Mouse (Mus musculus) heart, postnatal 0 days (tissue): ENCODE measurements around the gene Upk2. TPM values are rescaled to one million over a fixed set of nuclear protein-coding genes. Genes with fewer than 3 reads are reported as not detected.
A peak's percentile ranks its signal among the peaks of the same experiment; 100 is the strongest.
"Not testable (repeated sequence)": the region's sequence is repeated elsewhere in the genome, so short reads cannot be mapped to it uniquely, and the experiment has no call there.

ENCODE experiments used
- ATAC-seq: fragments of 200-750 bp; cut with Nextera tagmentation; 2 replicates; pipeline ENCODE4 v1.8.0; 2017; ENCODE audit warnings: low read depth, moderate number of reproducible peaks, moderate library complexity; ENCODE audit not compliant: insufficient read depth
- DNase-seq: peaks from one replicate; pipeline ENCODE4 v3.0.0-alpha.2; 2016; ENCODE audit warnings: low spot score
- H3K27ac ChIP-seq: fragments of 300-500 bp; sonication (generic); 2 replicates; pipeline ENCODE4 v1.5.1; 2014; ENCODE audit warnings: low read depth, mild to moderate bottlenecking
- H3K27me3 ChIP-seq: fragments of 300-500 bp; sonication (generic); 2 replicates; pipeline ENCODE4 v1.6.1; 2014; ENCODE audit warnings: low read length, mixed read lengths; ENCODE audit not compliant: control insufficient read depth, insufficient read depth
- H3K36me3 ChIP-seq: fragments of 300-500 bp; sonication (generic); replicated peaks from 2 replicates; pipeline ENCODE4 v1.6.1; 2014; ENCODE audit warnings: low read length, mixed read lengths; ENCODE audit not compliant: control insufficient read depth, insufficient read depth
- H3K4me1 ChIP-seq: fragments of 300-500 bp; sonication (generic); 2 replicates; pipeline ENCODE4 v1.6.1; 2014; ENCODE audit warnings: antibody characterized with exemption; ENCODE audit not compliant: control insufficient read depth, insufficient read depth
- H3K4me2 ChIP-seq: fragments of 300-500 bp; sonication (generic); 2 replicates; pipeline ENCODE4 v1.6.1; 2014; ENCODE audit warnings: low read depth, mild to moderate bottlenecking, low read length, moderate library complexity
- H3K4me3 ChIP-seq: fragments of 300-500 bp; sonication (generic); 2 replicates; pipeline ENCODE4 v1.5.1; 2014; ENCODE audit warnings: low read depth, low read length
- H3K9ac ChIP-seq: fragments of 300-500 bp; sonication (generic); replicated peaks from 2 replicates; pipeline ENCODE4 v1.6.1; 2014; ENCODE audit warnings: low read depth, low read length, mixed read lengths
- H3K9me3 ChIP-seq: fragments of 300-500 bp; sonication (generic); replicated peaks from 2 replicates; pipeline ENCODE4 v1.6.1; 2016; ENCODE audit warnings: low read length; ENCODE audit not compliant: control insufficient read depth
- CTCF ChIP-seq: IDR thresholded peaks from 2 replicates; pipeline ENCODE4 v1.5.1; 2016; ENCODE audit warnings: antibody characterized with exemption, control low read depth, low read depth
- EP300 ChIP-seq: IDR thresholded peaks from 2 replicates; pipeline ENCODE4 v1.6.1; 2016; ENCODE audit warnings: antibody characterized with exemption, low read depth
- WGBS: fragments of 180-500 bp; shearing (Covaris S2); extraction: QIAGEN DNeasy Blood & Tissue Kit; methylation state at CpG from one replicate; pipeline ENCODE4 v1.1.7; 2014; 5-methylcytosine and 5-hydroxymethylcytosine counted together
- polyA plus RNA-seq: library from polyadenylated mRNA; unstranded; fragments of >200 nt; fragmentation: Nextera tagmentation; extraction: Ambion mirVana; gene quantifications from 2 replicates; pipeline ENCODE4 v1.2.1, GENCODE M21; 2015
- total RNA-seq: library from RNA; depleted of rRNA; stranded (reverse); fragments of >200 nt; gene quantifications from 2 replicates; pipeline ENCODE4 v1.2.3, GENCODE M21; 2014; ENCODE audit warnings: low replicate concordance

The Upk2 gene
- total and polyA plus RNA-seq, 2 experiments from 2014 or later = 18.0 TPM; not detected in 1

- H3K4me3 ChIP-seq = no peak overlapping the region
- no peak overlapping the region for H3K9ac ChIP-seq
- peak; percentile 86 for TF ChIP-seq CTCF
- TF ChIP-seq EP300 = no peak
- H3K4me1 ChIP-seq = no peaks in the 10 kb centered on the region
- peak; percentile 65 for DNase-seq
- peaks cover 24% of the 10 kb centered on the region for H3K27me3 ChIP-seq
- no peaks in the 10 kb centered on the region for H3K36me3 ChIP-seq
- no peak overlapping the region for H3K4me2 ChIP-seq
- peak; percentile 88 for ATAC-seq
- no peaks in the 10 kb centered on the region for H3K9me3 ChIP-seq
- no peak overlapping the region for H3K27ac ChIP-seq
- 9% methylated on average over 14 of the region's 14 CpGs for WGBS
Observed at GRCm38 (mm10) chr9:44454132-44454890, 465 bp downstream of the Upk2 start.

- TF ChIP-seq CTCF (peak; percentile 26), EP300 (no peak)
- no peaks in the 10 kb centered on the region for H3K4me1 ChIP-seq
- H3K9ac ChIP-seq = no peak overlapping the region
- ATAC-seq = no peak
- H3K4me3 ChIP-seq = no peak overlapping the region
- no peak for DNase-seq
- no peaks in the 10 kb centered on the region for H3K36me3 ChIP-seq
- H3K27ac ChIP-seq = no peak overlapping the region
- H3K27me3 ChIP-seq = peaks cover 15% of the 10 kb centered on the region
- no peaks in the 10 kb centered on the region for H3K9me3 ChIP-seq
- no peak overlapping the region for H3K4me2 ChIP-seq
Observed at GRCm38 (mm10) chr9:44450387-44450786, 4.4 kb downstream of the Upk2 start.

- not testable (repeated sequence) for H3K9me3 ChIP-seq, DNase-seq, H3K4me3 ChIP-seq, H3K36me3 ChIP-seq, H3K4me2 ChIP-seq, H3K27me3 ChIP-seq, ATAC-seq, H3K4me1 ChIP-seq, H3K9ac ChIP-seq, H3K27ac ChIP-seq
- WGBS = 74% methylated on average over 7 of the region's 7 CpGs
Observed at GRCm38 (mm10) chr9:44444402-44445025, 10.3 kb downstream of the Upk2 start.

GRCm38 (mm10) chr9:44440961-44441360, 13.8 kb downstream of the Upk2 start, which contains the start of gene Foxr1:
Gene Foxr1, minus strand, starts transcription at chr9:44441136.
- 56% methylated on average over 19 of the region's 19 CpGs for WGBS
- Histone ChIP-seq H3K4me3 (no peak within 1 kb of the TSS), H3K4me2 (no peak within 1 kb of the TSS), H3K4me1 (no peaks in the 10 kb centered on the region), H3K9ac (no peak within 1 kb of the TSS), H3K36me3 (no peaks in the 10 kb centered on the region), H3K27ac (no peak within 1 kb of the TSS), H3K27me3 (no peaks in the 10 kb centered on the region), H3K9me3 (no peaks in the 10 kb centered on the region)
- TF ChIP-seq EP300 (no peak), CTCF (no peak)
- ATAC-seq (no peak), DNase-seq (no peak)

- no peak for TF ChIP-seq EP300
- no peak for TF ChIP-seq CTCF
- WGBS = 64% methylated on average over 6 of the region's 6 CpGs
- Histone ChIP-seq H3K4me1 (no peaks in the 10 kb centered on the region), H3K36me3 (no peaks in the 10 kb centered on the region), H3K27ac (no peak overlapping the region), H3K27me3 (no peaks in the 10 kb centered on the region), H3K4me3 (no peak overlapping the region), H3K9me3 (no peaks in the 10 kb centered on the region), H3K9ac (no peak overlapping the region), H3K4me2 (no peak overlapping the region)
- DNase-seq (no peak), ATAC-seq (no peak)
Observed at GRCm38 (mm10) chr9:44435747-44436146, 19.0 kb downstream of the Upk2 start.
